Mouse (Mus musculus) embryonic facial prominence, embryonic 15.5 days (tissue): Measurements from ENCODE around the gene Cacnb2. TPM values are rescaled to one million over a fixed set of nuclear protein-coding genes. Genes with fewer than 3 reads are reported as not detected.

Source experiments
- ATAC-seq: fragments of 200-750 bp; cut with Nextera tagmentation; 2 replicates; pipeline ENCODE4 v1.8.0; 2017; ENCODE audit warnings: low read depth, moderate TSS enrichment; ENCODE audit not compliant: insufficient number of reproducible peaks, low FRiP score, low TSS enrichment
- H3K27ac ChIP-seq: fragments of 300-500 bp; sonication (generic); replicated peaks from 2 replicates; pipeline ENCODE4 v1.5.1; 2015; ENCODE audit warnings: mild to moderate bottlenecking, inconsistent platforms
- H3K27me3 ChIP-seq: fragments of 300-500 bp; sonication (generic); 2 replicates; pipeline ENCODE4 v1.6.1; 2015; ENCODE audit warnings: inconsistent platforms
- H3K36me3 ChIP-seq: fragments of 300-500 bp; sonication (generic); 2 replicates; pipeline ENCODE4 v1.6.1; 2015; ENCODE audit warnings: mild to moderate bottlenecking, inconsistent platforms
- H3K4me1 ChIP-seq: fragments of 300-500 bp; sonication (generic); 2 replicates; pipeline ENCODE4 v1.6.1; 2015; ENCODE audit warnings: inconsistent platforms
- H3K4me2 ChIP-seq: fragments of 300-500 bp; sonication (generic); replicated peaks from 2 replicates; pipeline ENCODE4 v1.6.1; 2015; ENCODE audit warnings: mild to moderate bottlenecking, inconsistent platforms
- H3K4me3 ChIP-seq: fragments of 300-500 bp; sonication (generic); replicated peaks from 2 replicates; pipeline ENCODE4 v1.5.1; 2015; ENCODE audit warnings: mild to moderate bottlenecking, inconsistent platforms
- H3K9ac ChIP-seq: fragments of 300-500 bp; sonication (generic); 2 replicates; pipeline ENCODE4 v1.6.1; 2015; ENCODE audit warnings: inconsistent platforms
- H3K9me3 ChIP-seq: fragments of 300-500 bp; sonication (generic); replicated peaks from 2 replicates; pipeline ENCODE4 v1.6.1; 2016; ENCODE audit warnings: inconsistent platforms
- WGBS: fragments of 180-500 bp; shearing (Covaris S2); methylation state at CpG from one replicate; pipeline ENCODE4 v1.1.7; 2015; 5-methylcytosine and 5-hydroxymethylcytosine counted together
- polyA plus RNA-seq: library from polyadenylated mRNA; unstranded; fragments of >200 nt; fragmentation: Nextera tagmentation; extraction: Ambion mirVana; gene quantifications from 2 replicates; pipeline ENCODE4 v1.2.1, GENCODE M21; 2015

Cacnb2 gene
- polyA plus RNA-seq, 1 experiment from 2014 or later: 1.4 TPM

GRCm38 (mm10) chr2:14989350-14989749 is 386.5 kb downstream of the Cacnb2 start:
- ATAC-seq: no peak

DNA sequence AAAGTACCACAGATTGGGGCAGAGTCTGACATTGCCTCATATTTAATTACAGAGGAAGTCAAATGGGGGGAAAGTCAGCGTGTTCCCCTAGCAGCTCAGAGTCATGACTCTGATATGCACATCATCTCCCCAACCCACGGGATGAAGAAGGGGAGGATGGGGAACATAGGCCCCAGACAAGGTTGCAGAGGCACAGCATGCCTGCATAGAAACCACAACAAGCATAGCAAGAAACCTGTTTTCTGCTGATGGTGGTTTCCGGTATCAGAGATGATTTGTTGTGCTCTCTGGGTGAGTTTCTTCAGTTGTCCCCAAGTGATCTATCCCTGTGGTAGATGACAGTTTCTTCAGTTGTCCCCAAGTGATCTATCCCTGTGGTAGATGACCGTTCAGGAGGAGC is 389.6 kb downstream of the Cacnb2 start:
- no peak overlapping the region for H3K4me3 ChIP-seq
- no peaks in the 10 kb centered on the region for H3K4me1 ChIP-seq
- H3K9me3 ChIP-seq: no peaks in the 10 kb centered on the region
- H3K36me3 ChIP-seq: peaks cover 3% of the 10 kb centered on the region; the same call in 1 of the 2 replicates
- no peak overlapping the region for H3K9ac ChIP-seq
- H3K27me3 ChIP-seq: no peaks in the 10 kb centered on the region
- H3K27ac ChIP-seq: no peak overlapping the region
- H3K4me2 ChIP-seq: no peak overlapping the region
- WGBS: 83% methylated on average over 4 of the region's 4 CpGs
- ATAC-seq: no peak

More at GRCm38 (mm10) chr2:14989350-14989749, 386.5 kb downstream of the Cacnb2 start:
- Histone ChIP-seq H3K27me3 (no peaks in the 10 kb centered on the region), H3K4me1 (no peaks in the 10 kb centered on the region), H3K27ac (no peak overlapping the region), H3K9me3 (no peaks in the 10 kb centered on the region), H3K4me2 (no peak overlapping the region), H3K4me3 (no peak overlapping the region), H3K9ac (no peak overlapping the region), H3K36me3 (peaks cover 3% of the 10 kb centered on the region; the same call in 1 of the 2 replicates)
- 84% methylated on average over 4 of the region's 4 CpGs for WGBS

- H3K36me3 ChIP-seq: peaks cover 3% of the 10 kb centered on the region; the same call in 1 of the 2 replicates
- 83% methylated on average over 4 of the region's 4 CpGs for WGBS
- no peak overlapping the region for H3K27ac ChIP-seq
- no peak overlapping the region for H3K4me2 ChIP-seq
- no peak for ATAC-seq
- H3K27me3 ChIP-seq: no peaks in the 10 kb centered on the region
- no peak overlapping the region for H3K4me3 ChIP-seq
- H3K4me1 ChIP-seq: no peaks in the 10 kb centered on the region
- H3K9me3 ChIP-seq: no peaks in the 10 kb centered on the region
- no peak overlapping the region for H3K9ac ChIP-seq
These were observed 393.1 kb downstream of the Cacnb2 start for GRCm38 (mm10) chr2:14996036-14996435.

GRCm38 (mm10) chr2:14997836-14998235 is 394.9 kb downstream of the Cacnb2 start:
- H3K9me3 ChIP-seq: no peaks in the 10 kb centered on the region
- H3K27me3 ChIP-seq: no peaks in the 10 kb centered on the region
- H3K27ac ChIP-seq: no peak overlapping the region

GRCm38 (mm10) chr2:15007531-15007930 is 404.6 kb downstream of the Cacnb2 start:
- H3K27ac ChIP-seq: no peak overlapping the region
- H3K4me1 ChIP-seq: no peaks in the 10 kb centered on the region
- no peaks in the 10 kb centered on the region for H3K9me3 ChIP-seq
- no peak for ATAC-seq
- no peaks in the 10 kb centered on the region for H3K27me3 ChIP-seq
- WGBS: 74% methylated on average over 3 of the region's 3 CpGs
- H3K36me3 ChIP-seq: no peaks in the 10 kb centered on the region
- no peak overlapping the region for H3K9ac ChIP-seq
- no peak overlapping the region for H3K4me2 ChIP-seq
- H3K4me3 ChIP-seq: no peak overlapping the region

More at GRCm38 (mm10) chr2:14997836-14998235, 394.9 kb downstream of the Cacnb2 start:
- H3K9ac ChIP-seq: no peak overlapping the region
- no peak for ATAC-seq
- no peak overlapping the region for H3K4me2 ChIP-seq
- no peaks in the 10 kb centered on the region for H3K36me3 ChIP-seq
- no peaks in the 10 kb centered on the region for H3K4me1 ChIP-seq
- WGBS: 76% methylated on average over 5 of the region's 5 CpGs
- no peak overlapping the region for H3K4me3 ChIP-seq

DNA sequence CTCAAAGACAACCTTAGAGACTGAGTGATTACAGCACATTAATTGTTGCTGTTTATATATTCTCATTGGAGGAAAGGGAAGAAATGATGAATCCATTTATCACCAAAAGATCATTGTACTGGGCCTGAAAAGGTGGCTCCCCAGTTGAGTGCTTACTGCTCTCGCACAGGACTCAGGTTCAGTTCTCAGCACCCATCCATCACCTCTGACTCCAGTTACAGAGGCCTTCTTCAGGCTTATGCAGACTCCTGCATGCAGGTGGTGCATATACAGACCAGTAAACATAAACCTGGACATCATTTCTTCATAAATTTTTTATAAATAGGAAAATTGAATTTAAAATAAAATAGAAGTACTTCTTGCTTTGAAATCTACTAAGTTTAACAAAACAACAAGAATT is 405.2 kb downstream of the Cacnb2 start:
- Histone ChIP-seq H3K27ac (no peak overlapping the region), H3K4me2 (no peak overlapping the region), H3K27me3 (no peaks in the 10 kb centered on the region), H3K4me1 (no peaks in the 10 kb centered on the region), H3K36me3 (no peaks in the 10 kb centered on the region), H3K9me3 (no peaks in the 10 kb centered on the region), H3K4me3 (no peak overlapping the region), H3K9ac (no peak overlapping the region)
- no peak for ATAC-seq
- WGBS: 85% methylated on average over 1 of the region's 1 CpGs

DNA sequence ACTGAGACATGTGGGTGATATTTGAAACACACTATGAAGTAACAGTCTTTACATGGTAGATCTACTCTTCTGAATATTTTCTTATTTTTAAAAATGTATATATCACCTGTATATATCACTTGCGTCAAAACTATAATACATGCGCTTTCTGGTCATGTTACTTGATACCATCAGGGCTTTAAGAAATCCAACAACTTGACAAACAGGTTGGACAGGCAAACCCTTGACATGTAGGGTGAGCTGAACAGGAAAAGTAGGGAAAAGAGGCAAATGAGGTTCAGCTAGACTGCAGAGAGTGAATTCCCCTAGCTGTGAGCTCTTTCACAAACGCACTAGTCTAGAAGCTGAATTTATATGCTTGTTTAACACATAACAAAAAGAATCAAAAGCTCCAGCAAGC is 423.9 kb downstream of the Cacnb2 start:
- no peak for ATAC-seq
- H3K4me2 ChIP-seq: no peak overlapping the region
- no peaks in the 10 kb centered on the region for H3K27me3 ChIP-seq
- no peaks in the 10 kb centered on the region for H3K9me3 ChIP-seq
- no peaks in the 10 kb centered on the region for H3K36me3 ChIP-seq
- no peak overlapping the region for H3K27ac ChIP-seq
- WGBS: 70% methylated on average over 3 of the region's 3 CpGs
- no peaks in the 10 kb centered on the region for H3K4me1 ChIP-seq
- H3K9ac ChIP-seq: no peak overlapping the region
- no peak overlapping the region for H3K4me3 ChIP-seq

DNA sequence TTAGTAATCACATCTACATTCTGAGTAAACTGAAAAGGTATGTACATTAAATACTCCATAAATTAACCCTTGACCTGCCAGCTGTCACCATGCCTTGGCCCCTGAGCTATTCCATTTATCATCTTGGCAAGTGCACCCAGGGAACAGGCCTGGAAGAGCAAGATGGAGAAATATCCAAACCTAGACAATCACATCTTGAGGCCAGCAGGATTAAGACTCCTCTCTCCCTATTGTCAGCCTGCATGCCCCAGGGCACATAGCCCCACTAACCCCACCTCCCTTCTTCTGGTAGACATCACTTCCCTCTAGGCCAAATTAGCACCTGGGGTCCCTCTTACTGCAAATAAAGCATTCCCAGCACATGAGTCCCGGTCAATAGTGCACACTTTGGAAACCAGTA is 424.9 kb downstream of the Cacnb2 start:
- Histone ChIP-seq H3K4me1 (no peaks in the 10 kb centered on the region), H3K9me3 (no peaks in the 10 kb centered on the region), H3K27me3 (no peaks in the 10 kb centered on the region), H3K4me2 (no peak overlapping the region), H3K27ac (no peak overlapping the region), H3K36me3 (no peaks in the 10 kb centered on the region), H3K9ac (no peak overlapping the region), H3K4me3 (no peak overlapping the region)
- WGBS: 64% methylated on average over 1 of the region's 1 CpGs
- no peak for ATAC-seq

Other genes with a start within 250 kb of the Cacnb2 start
- gene Slc39a12, start 214.8 kb upstream of the Cacnb2 start, polyA plus RNA-seq: 0.12 TPM in 2 replicates